In genomic region chr12:92919920-92920319, GRCm38 (mm10) we compare ENCODE assay signal across 28 mouse cellular contexts.
"Had no signal": no experiment of that assay in that cellular context is flagged by ENCODE, and none has a peak within 500 bp of the region (broad histone marks: within the 10 kb centered on the region; RNA-seq: fewer than 3 reads in every experiment).

No protein-coding gene starts in this region.

- H3K4me1 ChIP-seq: embryonic facial prominence, embryonic 10.5 days; embryonic facial prominence, embryonic 12.5 days; embryonic facial prominence, embryonic 13.5 days; embryonic facial prominence, embryonic 15.5 days; forebrain, embryonic 10.5 days; forebrain, embryonic 12.5 days; forebrain, embryonic 13.5 days; forebrain, embryonic 15.5 days had no signal

- H3K27me3 ChIP-seq: embryonic facial prominence, embryonic 12.5 days; embryonic facial prominence, embryonic 13.5 days; embryonic facial prominence, embryonic 15.5 days; forebrain, embryonic 12.5 days; forebrain, embryonic 13.5 days; forebrain, embryonic 15.5 days had no signal

- ATAC-seq: forebrain, embryonic 13.5 days; forebrain, embryonic 14.5 days; forebrain, embryonic 15.5 days; forebrain, embryonic 16.5 days; forebrain, postnatal 0 days had no signal

- H3K4me2 ChIP-seq: embryonic facial prominence, embryonic 12.5 days; embryonic facial prominence, embryonic 13.5 days; embryonic facial prominence, embryonic 15.5 days; forebrain, embryonic 12.5 days; forebrain, embryonic 13.5 days; forebrain, embryonic 15.5 days had no signal

- H3K27ac ChIP-seq: embryonic facial prominence, embryonic 10.5 days; embryonic facial prominence, embryonic 12.5 days; embryonic facial prominence, embryonic 13.5 days; embryonic facial prominence, embryonic 15.5 days; forebrain, embryonic 10.5 days; forebrain, embryonic 12.5 days; forebrain, embryonic 13.5 days; forebrain, embryonic 15.5 days; gastrocnemius, adult 2 months; heart, adult 2 months had no signal

- H3K36me3 ChIP-seq: embryonic facial prominence, embryonic 10.5 days; embryonic facial prominence, embryonic 12.5 days; embryonic facial prominence, embryonic 13.5 days; embryonic facial prominence, embryonic 15.5 days; forebrain, embryonic 10.5 days; forebrain, embryonic 12.5 days; forebrain, embryonic 15.5 days had no signal

- H3K9ac ChIP-seq: embryonic facial prominence, embryonic 12.5 days; embryonic facial prominence, embryonic 13.5 days; embryonic facial prominence, embryonic 15.5 days; forebrain, embryonic 12.5 days; forebrain, embryonic 13.5 days; forebrain, embryonic 15.5 days; forebrain, postnatal 0 days had no signal

- H3K9me3 ChIP-seq: embryonic facial prominence, embryonic 10.5 days; embryonic facial prominence, embryonic 12.5 days; embryonic facial prominence, embryonic 13.5 days; embryonic facial prominence, embryonic 15.5 days; forebrain, embryonic 10.5 days; forebrain, embryonic 12.5 days; forebrain, embryonic 13.5 days; forebrain, embryonic 15.5 days had no signal

- H3K4me3 ChIP-seq: embryonic facial prominence, embryonic 10.5 days; embryonic facial prominence, embryonic 12.5 days; embryonic facial prominence, embryonic 13.5 days; embryonic facial prominence, embryonic 15.5 days; erythroblast, embryonic 14.5 days; forebrain, embryonic 10.5 days; forebrain, embryonic 12.5 days; forebrain, embryonic 13.5 days; forebrain, embryonic 15.5 days; gastrocnemius, adult 2 months; heart, adult 2 months had no signal

- DNase-seq: cerebellum, adult 2 months; cerebellum, adult 8-10 months; cerebellum, adult 9-10 months; cerebellum, adult 9-11 months; cerebellum, postnatal 10 days; cerebellum, postnatal 14 days; cerebellum, postnatal 25 days; cerebellum, postnatal 36 days; embryo, embryonic 11 days; forebrain, postnatal 0 days; gastrocnemius, adult 2 months; gastrocnemius, postnatal 10 days; gastrocnemius, postnatal 14 days; gastrocnemius, postnatal 25 days; gastrocnemius, postnatal 36 days; heart, adult 18-20 months; heart, adult 2 months had no signal
